Mouse (Mus musculus) lung, adult 2 months (tissue): Measurements from ENCODE around the gene Tmem88.

ENCODE experiments used
- CTCF ChIP-seq: fragments of 200-500 bp; IDR thresholded peaks from 2 replicates; pipeline ENCODE4 v1.5.1; 2011; ENCODE audit warnings: mild to moderate bottlenecking, low read length, control low read depth; ENCODE audit not compliant: insufficient read depth
- POLR2A ChIP-seq: fragments of 200-500 bp; IDR thresholded peaks from 2 replicates; pipeline ENCODE4 v1.6.1; 2011; ENCODE audit warnings: low read depth, mild to moderate bottlenecking, control low read depth, low read length, borderline replicate concordance; ENCODE audit errors: extremely low read depth

- TF ChIP-seq CTCF = no peak
- TF ChIP-seq POLR2A = no peak; the same call in 1 of the 2 replicates
These were observed 28.6 kb downstream of the Tmem88 start, which contains the start of gene Chd3 for GRCm38 (mm10) chr11:69369215-69369989.
